Mouse (Mus musculus) limb, embryonic 11.5 days (tissue): ENCODE data around the gene Trim3. TPM values are rescaled to one million over a fixed set of nuclear protein-coding genes. Genes with fewer than 3 reads are reported as not detected.
A peak's percentile ranks its signal among the peaks of the same experiment; 100 is the strongest.

Experiments
- ATAC-seq: fragments of 200-750 bp; cut with Nextera tagmentation; 2 replicates; pipeline ENCODE4 v1.8.0; 2017; ENCODE audit warnings: low read depth; ENCODE audit not compliant: insufficient number of reproducible peaks, low FRiP score, low TSS enrichment
- DNase-seq: peaks from one replicate; pipeline ENCODE4 v3.0.0-alpha.2; 2015; ENCODE audit warnings: low spot score
- H3K27ac ChIP-seq: fragments of 300-500 bp; sonication (generic); replicated peaks from 2 replicates; pipeline ENCODE4 v1.5.1; 2014; ENCODE audit warnings: low read depth, mild to moderate bottlenecking, low read length
- H3K27me3 ChIP-seq: fragments of 300-500 bp; sonication (generic); 2 replicates; pipeline ENCODE4 v1.6.1; 2014; ENCODE audit warnings: mild to moderate bottlenecking, low read length, mixed read lengths; ENCODE audit not compliant: control insufficient read depth, insufficient read depth
- H3K36me3 ChIP-seq: fragments of 300-500 bp; sonication (generic); 2 replicates; pipeline ENCODE4 v1.6.1; 2014; ENCODE audit warnings: mild to moderate bottlenecking, low read length, moderate library complexity, mixed read lengths; ENCODE audit not compliant: control insufficient read depth, insufficient read depth
- H3K4me1 ChIP-seq: fragments of 300-500 bp; sonication (generic); 2 replicates; pipeline ENCODE4 v1.6.1; 2014; ENCODE audit warnings: low read length, mixed read lengths; ENCODE audit not compliant: control insufficient read depth, insufficient read depth
- H3K4me2 ChIP-seq: fragments of 300-500 bp; sonication (generic); 2 replicates; pipeline ENCODE4 v1.6.1; 2014; ENCODE audit warnings: low read depth, mild to moderate bottlenecking, moderate library complexity; ENCODE audit not compliant: severe bottlenecking
- H3K4me3 ChIP-seq: fragments of 300-500 bp; sonication (generic); 2 replicates; pipeline ENCODE4 v1.5.1; 2014; ENCODE audit warnings: low read depth, low read length
- H3K9ac ChIP-seq: fragments of 300-500 bp; sonication (generic); 2 replicates; pipeline ENCODE4 v1.6.1; 2014; ENCODE audit warnings: mild to moderate bottlenecking, low read length
- H3K9me3 ChIP-seq: fragments of 300-500 bp; sonication (generic); 2 replicates; pipeline ENCODE4 v1.6.1; 2016; ENCODE audit warnings: low read length; ENCODE audit not compliant: control insufficient read depth
- WGBS: fragments of 180-500 bp; shearing (Covaris S2); extraction: QIAGEN DNeasy Blood & Tissue Kit; methylation state at CpG from one replicate; pipeline ENCODE4 v1.1.7; 2014; 5-methylcytosine and 5-hydroxymethylcytosine counted together
- polyA plus RNA-seq: library from polyadenylated mRNA; unstranded; fragments of >200 nt; fragmentation: Nextera tagmentation; extraction: Ambion mirVana; gene quantifications from 2 replicates; pipeline ENCODE4 v1.2.1, GENCODE M21; 2014

The Trim3 gene
- polyA plus RNA-seq, 1 experiment from 2014 or later = 22.7 TPM

DNA sequence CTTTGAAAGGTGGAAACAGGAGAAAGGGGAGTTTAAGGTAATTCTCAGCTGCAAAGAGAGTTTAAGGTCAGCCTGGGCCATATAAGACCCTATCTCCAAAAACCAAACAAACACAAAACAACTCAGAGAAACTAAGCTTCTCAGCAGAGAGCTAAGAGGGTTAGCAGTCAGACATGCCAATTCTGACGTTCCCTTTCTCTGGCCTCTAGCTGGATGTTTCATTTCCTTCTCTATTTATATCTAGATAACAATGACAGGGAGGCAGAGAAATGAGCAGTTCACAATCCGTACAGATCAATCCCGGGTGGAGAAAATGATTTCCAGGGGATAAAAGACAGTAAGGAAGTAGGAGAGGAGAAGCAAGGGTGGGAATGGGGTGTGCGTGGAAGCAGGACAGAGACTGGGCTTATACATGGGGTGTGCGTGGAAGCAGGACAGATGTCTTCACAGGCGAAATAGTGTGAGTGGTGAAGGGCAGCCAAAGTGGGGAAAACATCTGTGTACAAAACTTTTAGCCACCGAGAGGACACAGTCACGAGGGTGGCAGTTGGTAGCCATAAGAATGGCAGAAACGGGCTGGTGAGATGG, 45.0 kb downstream of the Trim3 start:
- DNase-seq (no peak), ATAC-seq (no peak)
- Histone ChIP-seq H3K4me1 (no peaks in the 10 kb centered on the region), H3K9me3 (no peaks in the 10 kb centered on the region), H3K36me3 (no peaks in the 10 kb centered on the region), H3K9ac (no peak overlapping the region), H3K27ac (no peak overlapping the region), H3K4me3 (no peak overlapping the region), H3K27me3 (no peaks in the 10 kb centered on the region), H3K4me2 (no peak overlapping the region)
- WGBS = 79% methylated on average over 9 of the region's 9 CpGs

DNA sequence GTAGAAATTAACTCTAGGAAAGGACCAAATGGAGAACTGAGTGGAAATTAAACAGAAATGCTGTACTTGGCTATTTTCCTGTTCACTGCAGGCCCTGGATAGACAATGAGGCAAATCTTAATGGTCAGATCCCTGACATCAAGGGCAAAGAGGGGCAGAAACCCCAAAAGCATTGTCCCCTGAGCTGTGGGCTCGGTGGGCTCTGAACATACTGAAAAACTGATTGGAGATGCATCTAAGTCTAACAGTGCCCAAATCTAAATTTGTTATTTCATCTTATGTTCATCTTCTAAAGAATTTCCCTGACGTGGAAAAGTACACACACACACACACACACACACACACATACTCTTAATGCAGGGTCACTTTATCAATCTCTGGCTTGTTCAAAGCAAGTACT, 51.4 kb downstream of the Trim3 start:
- no peak overlapping the region for H3K9ac ChIP-seq
- DNase-seq (no peak), ATAC-seq (no peak)
- no peak overlapping the region for H3K27ac ChIP-seq
- 0 out of 2 replicates have a peak, but pooled peaks cover 4% of the 10 kb centered on the region for H3K4me1 ChIP-seq
- H3K36me3 ChIP-seq = no peaks in the 10 kb centered on the region
- no peaks in the 10 kb centered on the region for H3K9me3 ChIP-seq
- no peaks in the 10 kb centered on the region for H3K27me3 ChIP-seq
- no peak overlapping the region for H3K4me3 ChIP-seq
- H3K4me2 ChIP-seq = peak overlapping the region; percentile 73; the same call in 1 of the 2 replicates
- 81% methylated on average over 2 of the region's 2 CpGs for WGBS

DNA sequence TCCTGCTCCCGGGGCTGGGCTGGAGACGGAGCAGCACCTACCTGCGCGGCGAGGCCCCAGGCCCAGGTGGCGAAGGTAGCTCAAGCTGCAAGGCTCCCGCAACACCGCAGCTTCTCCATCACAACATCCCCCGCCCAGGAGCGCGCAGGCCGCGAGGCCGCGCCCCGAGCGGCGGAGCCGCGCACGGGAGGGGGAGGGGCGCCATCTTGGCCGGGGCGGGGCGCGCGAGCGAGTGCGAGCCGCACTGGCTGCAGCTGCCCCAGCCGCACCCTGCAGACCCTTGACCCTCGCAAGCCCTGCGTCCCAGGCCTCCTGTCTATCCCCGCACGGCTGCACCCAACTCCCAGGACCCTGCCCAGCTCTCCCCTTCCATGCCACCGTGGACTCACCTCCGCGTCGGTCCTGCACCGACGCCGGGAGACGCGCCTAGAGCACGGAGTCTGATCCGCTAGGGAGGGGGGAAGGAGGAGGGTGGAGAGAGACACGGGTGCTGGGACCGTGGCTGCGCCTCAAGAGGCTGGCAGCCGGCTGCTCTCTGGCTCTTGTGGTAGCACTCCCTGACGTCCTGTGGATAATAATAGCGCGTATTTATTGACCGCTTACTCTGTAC, 52.2 kb downstream of the Trim3 start, which contains the start of gene Apbb1:
Gene Apbb1 (minus strand): TSS at position 560 of the 610 bp plus-strand sequence.
- H3K36me3 ChIP-seq = no peaks in the 10 kb centered on the region
- peak within 1 kb of the TSS; percentile 47; the same call in 1 of the 2 replicates for H3K27ac ChIP-seq
- peak; percentile 92 for ATAC-seq
- peak within 1 kb of the TSS; percentile 73 for H3K4me2 ChIP-seq
- WGBS = 0% methylated on average over 44 of the region's 54 CpGs
- peak; percentile 89 for DNase-seq
- H3K4me3 ChIP-seq = peak within 1 kb of the TSS; percentile 82
- H3K27me3 ChIP-seq = no peaks in the 10 kb centered on the region
- no peaks in the 10 kb centered on the region for H3K9me3 ChIP-seq
- H3K9ac ChIP-seq = peak within 1 kb of the TSS; percentile 86
- H3K4me1 ChIP-seq = 0 out of 2 replicates have a peak, but pooled peaks cover 9% of the 10 kb centered on the region

DNA sequence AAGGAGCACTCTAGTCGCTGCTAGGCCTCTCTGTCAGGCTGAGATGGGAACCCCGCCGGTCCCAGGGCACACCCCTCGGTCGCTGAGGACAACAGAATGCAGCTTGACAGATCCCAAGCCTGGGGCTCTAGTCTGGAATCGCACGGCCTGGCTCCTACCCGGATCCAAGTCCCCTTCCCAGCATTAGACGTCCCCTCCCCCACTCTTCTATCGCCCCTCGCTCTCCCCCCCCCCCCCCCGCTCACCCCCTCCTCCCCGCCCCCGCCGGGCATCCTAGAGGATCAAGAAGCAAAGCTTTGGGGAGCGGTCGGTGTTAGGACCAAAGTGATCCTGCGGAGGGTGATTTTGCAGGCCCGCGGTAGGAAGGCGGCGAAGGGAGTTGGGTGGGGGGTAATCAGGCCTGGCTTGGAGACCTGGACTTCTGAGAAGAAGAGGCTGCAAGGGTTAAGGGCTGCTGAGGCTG, 52.7 kb downstream of the Trim3 start:
- no peaks in the 10 kb centered on the region for H3K9me3 ChIP-seq
- H3K4me1 ChIP-seq = 0 out of 2 replicates have a peak, but pooled peaks cover 9% of the 10 kb centered on the region
- peak overlapping the region; percentile 86 for H3K9ac ChIP-seq
- DNase-seq (peak; percentile 47), ATAC-seq (peak; percentile 66)
- H3K27me3 ChIP-seq = no peaks in the 10 kb centered on the region
- peak overlapping the region; percentile 82 for H3K4me3 ChIP-seq
- WGBS = under 1% methylated on average over 14 of the region's 22 CpGs
- H3K27ac ChIP-seq = peak overlapping the region; percentile 47; the same call in 1 of the 2 replicates
- peak overlapping the region; percentile 73 for H3K4me2 ChIP-seq
- no peaks in the 10 kb centered on the region for H3K36me3 ChIP-seq

DNA sequence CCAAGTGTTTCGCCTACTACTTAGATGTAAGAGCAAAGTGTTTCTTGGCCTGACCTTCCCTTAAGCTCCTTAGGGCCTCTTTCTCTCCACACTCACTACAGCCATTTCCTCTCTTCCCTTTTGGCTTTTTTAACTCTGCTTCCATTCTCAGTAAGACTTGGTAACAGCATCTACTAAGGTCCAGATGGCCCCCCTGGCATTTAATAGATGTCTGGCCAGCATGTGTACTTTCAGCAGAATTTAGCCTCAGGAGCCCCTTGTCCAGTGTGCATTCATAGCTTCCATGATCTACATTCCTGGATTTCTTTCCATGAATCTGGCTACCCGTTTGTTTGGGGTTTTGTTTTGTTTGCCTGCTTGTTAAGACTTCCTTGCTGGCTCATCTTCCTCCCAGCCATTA, 54.9 kb downstream of the Trim3 start:
- no peaks in the 10 kb centered on the region for H3K9me3 ChIP-seq
- H3K4me2 ChIP-seq = no peak overlapping the region
- H3K9ac ChIP-seq = no peak overlapping the region
- 0 out of 2 replicates have a peak, but pooled peaks cover 9% of the 10 kb centered on the region for H3K4me1 ChIP-seq
- H3K4me3 ChIP-seq = no peak overlapping the region
- ATAC-seq (no peak), DNase-seq (no peak)
- no peaks in the 10 kb centered on the region for H3K27me3 ChIP-seq
- H3K27ac ChIP-seq = no peak overlapping the region
- WGBS = 77% methylated on average over 2 of the region's 2 CpGs
- H3K36me3 ChIP-seq = peaks cover 3% of the 10 kb centered on the region; the same call in 1 of the 2 replicates

DNA sequence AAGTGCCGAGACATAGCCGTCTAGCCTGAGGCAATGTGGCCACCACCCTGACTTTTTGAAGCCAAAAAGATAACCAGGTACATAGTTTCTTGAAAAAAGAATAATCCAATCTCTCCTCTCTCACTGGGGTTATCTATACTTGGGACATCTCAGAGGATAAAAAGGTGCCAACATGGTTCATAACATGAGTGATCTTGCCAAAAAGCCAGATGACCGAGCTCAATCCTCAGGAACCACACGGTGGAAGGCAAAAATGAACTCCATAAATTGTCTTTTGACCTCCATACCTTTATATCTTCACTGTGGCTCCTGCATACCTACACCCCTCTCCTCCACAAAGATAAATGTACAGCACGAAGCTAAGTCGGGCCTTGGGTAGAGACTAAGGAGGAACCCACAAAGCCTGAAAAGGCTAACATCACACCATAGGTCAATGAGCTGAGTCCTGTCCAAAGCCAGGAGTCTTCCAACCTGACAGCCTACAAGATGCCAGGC, 55.9 kb downstream of the Trim3 start:
- 89% methylated on average over 6 of the region's 6 CpGs for WGBS
- no peak for DNase-seq

DNA sequence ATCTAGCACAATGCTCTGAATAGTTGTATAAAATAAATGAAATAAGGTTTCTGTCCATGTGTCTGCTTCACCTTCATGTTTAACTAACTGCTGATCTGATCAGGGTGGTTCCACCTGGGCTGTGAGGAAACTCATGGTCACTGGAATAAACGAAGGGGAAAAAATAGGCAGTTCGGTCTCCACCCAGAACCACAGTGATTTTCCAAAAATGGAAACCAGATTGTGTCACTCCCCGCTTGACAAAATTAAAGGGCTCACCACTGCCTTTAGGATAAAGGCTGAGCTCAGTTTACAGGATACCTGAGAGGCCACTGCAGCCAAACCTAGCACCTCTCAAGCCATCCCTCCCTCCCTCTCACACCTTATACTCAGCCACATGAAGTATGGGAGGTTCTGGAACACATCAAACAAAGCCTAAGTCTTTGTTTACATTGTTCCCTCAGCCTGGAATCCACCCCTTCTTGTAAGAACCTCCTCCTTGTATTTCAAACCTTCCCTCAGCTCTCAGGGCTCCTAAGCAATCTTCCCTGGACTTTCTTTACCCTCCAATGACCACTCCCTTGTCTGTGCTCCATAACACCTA, 57.1 kb downstream of the Trim3 start:
- Histone ChIP-seq H3K9me3 (no peaks in the 10 kb centered on the region), H3K4me3 (no peak overlapping the region), H3K9ac (no peak overlapping the region), H3K4me1 (0 out of 2 replicates have a peak, but pooled peaks cover 9% of the 10 kb centered on the region), H3K36me3 (peaks cover 6% of the 10 kb centered on the region; the same call in 1 of the 2 replicates), H3K27me3 (no peaks in the 10 kb centered on the region), H3K4me2 (no peak overlapping the region), H3K27ac (no peak overlapping the region)
- no peak for ATAC-seq
- 64% methylated on average over 3 of the region's 3 CpGs for WGBS
- DNase-seq = no peak

More for the DNA sequence above, 55.9 kb downstream of the Trim3 start:
- no peak overlapping the region for H3K9ac ChIP-seq
- no peaks in the 10 kb centered on the region for H3K9me3 ChIP-seq
- ATAC-seq = no peak
- no peaks in the 10 kb centered on the region for H3K27me3 ChIP-seq
- H3K4me2 ChIP-seq = no peak overlapping the region
- 0 out of 2 replicates have a peak, but pooled peaks cover 9% of the 10 kb centered on the region for H3K4me1 ChIP-seq
- H3K36me3 ChIP-seq = peaks cover 6% of the 10 kb centered on the region; the same call in 1 of the 2 replicates
- no peak overlapping the region for H3K4me3 ChIP-seq
- no peak overlapping the region for H3K27ac ChIP-seq

DNA sequence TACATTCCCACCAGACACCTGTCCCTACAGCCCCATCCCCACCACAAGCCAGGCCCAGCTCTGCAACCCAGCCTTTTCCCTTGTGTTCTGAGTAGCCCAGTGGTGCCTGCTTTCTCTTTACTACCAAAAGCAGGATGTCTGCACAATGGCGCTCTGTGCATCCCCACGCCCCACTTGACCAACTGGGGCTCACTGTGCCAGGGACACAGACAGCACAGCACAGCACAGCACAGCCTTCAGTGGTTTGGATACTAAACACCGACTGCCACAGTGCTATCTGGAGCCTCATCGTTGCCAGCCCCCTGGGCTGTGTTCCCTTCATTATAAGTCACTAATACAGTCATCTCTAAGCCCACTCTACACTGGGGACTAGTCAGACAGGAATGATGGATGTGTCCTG, 58.8 kb downstream of the Trim3 start:
- Histone ChIP-seq H3K4me3 (no peak overlapping the region), H3K36me3 (peaks cover 6% of the 10 kb centered on the region; the same call in 1 of the 2 replicates), H3K27me3 (no peaks in the 10 kb centered on the region), H3K4me2 (no peak overlapping the region), H3K9ac (no peak overlapping the region), H3K27ac (no peak overlapping the region), H3K9me3 (no peaks in the 10 kb centered on the region), H3K4me1 (peaks cover 14% of the 10 kb centered on the region)
- ATAC-seq = no peak
- whole genome bisulfite sequencing = 88% methylated on average over 4 of the region's 4 CpGs
- no peak for DNase-seq
